Mouse (Mus musculus) heart, embryonic 11.5 days (tissue): ENCODE measurements around the gene Gm4353. TPM values are rescaled to one million over a fixed set of nuclear protein-coding genes. Genes with fewer than 3 reads are reported as not detected.

Experiments
- ATAC-seq: fragments of 200-750 bp; cut with Nextera tagmentation; replicated peaks from 2 replicates; pipeline ENCODE4 v1.8.0; 2017; ENCODE audit warnings: moderate library complexity; ENCODE audit not compliant: insufficient number of reproducible peaks, low FRiP score, low TSS enrichment
- H3K27ac ChIP-seq: fragments of 300-500 bp; sonication (generic); 2 replicates; pipeline ENCODE4 v1.5.1; 2014; ENCODE audit warnings: mild to moderate bottlenecking, low read depth, low read length
- H3K27me3 ChIP-seq: fragments of 300-500 bp; sonication (generic); 2 replicates; pipeline ENCODE4 v1.6.1; 2014; ENCODE audit warnings: mild to moderate bottlenecking, low read length, mixed read lengths; ENCODE audit not compliant: control insufficient read depth, insufficient read depth
- H3K36me3 ChIP-seq: fragments of 300-500 bp; sonication (generic); 2 replicates; pipeline ENCODE4 v1.6.1; 2014; ENCODE audit warnings: mild to moderate bottlenecking, low read length, moderate library complexity, mixed read lengths; ENCODE audit not compliant: control insufficient read depth, insufficient read depth
- H3K4me1 ChIP-seq: fragments of 300-500 bp; sonication (generic); 2 replicates; pipeline ENCODE4 v1.6.1; 2014; ENCODE audit warnings: low read length; ENCODE audit not compliant: control insufficient read depth, insufficient read depth
- H3K4me2 ChIP-seq: fragments of 300-500 bp; sonication (generic); 2 replicates; pipeline ENCODE4 v1.6.1; 2014; ENCODE audit warnings: mild to moderate bottlenecking, moderate library complexity
- H3K4me3 ChIP-seq: fragments of 300-500 bp; sonication (generic); 2 replicates; pipeline ENCODE4 v1.5.1; 2014; ENCODE audit warnings: low read depth, low read length
- H3K9ac ChIP-seq: fragments of 300-500 bp; sonication (generic); 2 replicates; pipeline ENCODE4 v1.6.1; 2014; ENCODE audit warnings: mild to moderate bottlenecking, low read depth, low read length, moderate library complexity
- H3K9me3 ChIP-seq: fragments of 300-500 bp; sonication (generic); replicated peaks from 2 replicates; pipeline ENCODE4 v1.6.1; 2016; ENCODE audit warnings: low read length; ENCODE audit not compliant: control insufficient read depth
- WGBS: fragments of 180-500 bp; shearing (Covaris S2); extraction: QIAGEN DNeasy Blood & Tissue Kit; methylation state at CpG from one replicate; pipeline ENCODE4 v1.1.7; 2014; ENCODE audit not compliant: insufficient replicate concordance; 5-methylcytosine and 5-hydroxymethylcytosine counted together
- polyA plus RNA-seq: library from polyadenylated mRNA; unstranded; fragments of >200 nt; fragmentation: Nextera tagmentation; extraction: Ambion mirVana; gene quantifications from 2 replicates; pipeline ENCODE4 v1.2.1, GENCODE M21; 2014

The Gm4353 gene
- polyA plus RNA-seq, 1 experiment from 2014 or later, result 0.76 TPM

DNA sequence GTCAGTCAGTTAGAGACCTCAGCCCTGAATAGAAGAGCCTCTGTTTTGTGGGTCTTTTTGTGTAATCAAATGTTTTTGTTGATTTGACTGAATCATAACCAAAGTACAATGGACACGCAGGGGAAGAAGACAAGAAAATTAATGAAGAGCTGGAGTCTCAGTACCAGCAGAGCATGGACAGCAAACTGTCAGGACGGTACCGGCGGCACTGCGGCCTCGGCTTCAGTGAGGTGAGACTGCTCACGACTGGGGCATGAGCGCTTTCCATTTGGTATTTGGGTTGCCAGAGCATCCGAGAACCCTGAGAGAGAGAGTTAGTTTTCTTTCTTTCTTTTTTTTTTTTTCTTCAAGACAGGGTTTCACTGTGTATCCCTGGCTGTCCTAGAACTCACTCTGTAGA lies 18.7 kb upstream of the Gm4353 start:
- no peak overlapping the region for H3K9ac ChIP-seq
- no peak overlapping the region for H3K27ac ChIP-seq
- H3K27me3 ChIP-seq, result no peaks in the 10 kb centered on the region
- H3K4me3 ChIP-seq, result no peak overlapping the region
- no peak overlapping the region for H3K4me2 ChIP-seq
- ATAC-seq, result no peak
- peaks cover 13% of the 10 kb centered on the region for H3K4me1 ChIP-seq
- H3K9me3 ChIP-seq, result no peaks in the 10 kb centered on the region
- 95% methylated on average over 9 of the region's 9 CpGs for WGBS
- peaks cover 20% of the 10 kb centered on the region for H3K36me3 ChIP-seq

DNA sequence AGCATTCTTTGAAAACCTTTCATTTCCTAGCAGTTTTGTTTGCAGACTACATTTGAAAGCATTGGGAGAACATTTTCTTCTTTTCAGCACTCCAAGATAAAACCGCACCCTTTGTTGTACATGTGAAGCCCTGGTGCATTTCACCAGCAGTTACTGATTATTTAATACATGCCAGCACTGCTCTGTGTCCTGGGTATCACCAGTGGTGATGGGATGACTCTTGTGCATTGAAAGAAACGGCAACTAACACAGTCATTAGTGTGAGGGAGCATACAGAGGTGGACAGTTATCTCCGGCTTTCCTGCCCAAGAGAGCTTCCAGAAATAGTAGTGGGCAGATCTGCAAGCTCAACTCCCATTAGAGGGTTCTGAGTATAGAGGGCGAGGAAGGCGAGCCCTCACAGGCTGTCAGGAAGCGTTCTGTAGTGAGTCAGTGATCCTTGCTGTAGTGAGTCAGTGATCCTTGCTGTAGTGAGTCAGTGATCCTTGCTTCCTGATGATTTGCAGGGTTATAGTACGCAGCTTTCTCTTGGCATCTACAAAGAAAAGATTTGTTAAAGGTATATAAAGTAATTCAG lies 15.6 kb upstream of the Gm4353 start:
- 39% methylated on average over 7 of the region's 7 CpGs for WGBS
- H3K4me1 ChIP-seq, result peaks cover 13% of the 10 kb centered on the region
- no peak overlapping the region for H3K9ac ChIP-seq
- no peaks in the 10 kb centered on the region for H3K27me3 ChIP-seq
- H3K9me3 ChIP-seq, result no peaks in the 10 kb centered on the region
- no peak overlapping the region for H3K4me3 ChIP-seq
- peaks cover 17% of the 10 kb centered on the region for H3K36me3 ChIP-seq
- H3K4me2 ChIP-seq, result peak overlapping the region; percentile 9; the same call in 1 of the 2 replicates
- ATAC-seq, result peak; percentile 55; the same call in 1 of the 2 replicates
- peak overlapping the region; percentile 59 for H3K27ac ChIP-seq

DNA sequence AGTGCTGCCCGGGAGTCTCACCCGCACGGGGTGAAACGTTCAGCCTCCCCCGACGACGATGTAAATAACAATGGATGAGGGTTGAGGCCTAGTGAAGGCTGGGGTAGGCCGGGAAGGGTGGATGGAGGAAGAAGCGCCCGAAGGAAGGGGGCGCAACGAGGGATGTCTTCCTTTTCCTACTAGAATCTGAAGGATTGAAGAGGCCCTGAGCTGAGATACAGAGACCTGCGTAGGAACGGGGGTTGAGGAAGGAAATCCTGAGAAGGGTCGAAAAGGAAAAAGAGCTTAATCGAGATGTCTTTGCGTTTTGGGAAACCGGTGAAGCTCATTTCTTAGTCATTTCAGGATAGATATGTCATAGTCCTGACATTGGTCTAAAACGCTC lies 9.0 kb upstream of the Gm4353 start:
- no peaks in the 10 kb centered on the region for H3K9me3 ChIP-seq
- peak overlapping the region; percentile 88 for H3K9ac ChIP-seq
- WGBS, result under 1% methylated on average over 19 of the region's 19 CpGs
- H3K36me3 ChIP-seq, result no peaks in the 10 kb centered on the region
- H3K4me2 ChIP-seq, result peak overlapping the region; percentile 71
- ATAC-seq, result peak; percentile 82
- H3K27me3 ChIP-seq, result no peaks in the 10 kb centered on the region
- H3K4me1 ChIP-seq, result peaks cover 9% of the 10 kb centered on the region; the same call in 1 of the 2 replicates
- peak overlapping the region; percentile 68 for H3K4me3 ChIP-seq
- peak overlapping the region; percentile 89 for H3K27ac ChIP-seq

DNA sequence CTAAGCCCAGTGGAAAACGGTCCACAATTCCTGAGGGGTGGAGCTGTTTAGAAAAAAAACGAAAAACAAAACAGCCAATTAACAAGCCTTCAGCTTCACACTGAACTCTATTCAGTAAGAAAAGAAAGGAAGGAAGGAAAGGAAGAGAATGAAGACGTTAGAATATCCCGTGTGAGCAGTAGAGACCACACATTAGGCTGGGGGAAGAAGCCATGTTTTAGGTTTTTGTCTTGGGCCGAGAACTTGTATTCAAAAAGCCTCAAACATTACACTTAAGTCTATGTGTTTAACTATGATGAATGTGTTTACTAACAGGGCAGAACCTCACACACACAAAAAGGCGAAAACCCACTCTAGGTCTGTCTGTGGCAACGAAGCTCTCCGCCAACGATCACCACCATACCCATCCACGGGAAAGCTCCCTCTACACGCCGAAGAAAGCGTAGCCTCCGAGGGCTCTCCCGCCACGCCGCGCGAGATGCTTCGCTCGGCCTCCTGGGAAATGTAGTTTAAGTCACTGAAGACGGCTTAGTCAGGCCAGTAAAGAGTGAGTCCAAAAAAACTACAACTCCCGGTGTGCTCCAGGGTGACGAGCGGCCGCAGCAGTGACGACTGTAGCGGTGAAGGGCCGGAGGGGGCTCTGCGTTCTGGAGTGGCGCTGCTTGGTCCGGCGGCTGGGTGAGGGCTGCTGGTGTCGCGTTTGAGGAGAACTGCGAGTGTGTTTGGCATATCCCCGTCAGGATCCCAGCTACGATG lies 8.5 kb upstream of the Gm4353 start:
- peak overlapping the region; percentile 71 for H3K4me2 ChIP-seq
- WGBS, result under 1% methylated on average over 38 of the region's 38 CpGs
- no peaks in the 10 kb centered on the region for H3K9me3 ChIP-seq
- H3K36me3 ChIP-seq, result no peaks in the 10 kb centered on the region
- peaks cover 9% of the 10 kb centered on the region; the same call in 1 of the 2 replicates for H3K4me1 ChIP-seq
- peak overlapping the region; percentile 88 for H3K9ac ChIP-seq
- peak overlapping the region; percentile 68 for H3K4me3 ChIP-seq
- peak; percentile 100 for ATAC-seq
- no peaks in the 10 kb centered on the region for H3K27me3 ChIP-seq
- peak overlapping the region; percentile 89 for H3K27ac ChIP-seq

DNA sequence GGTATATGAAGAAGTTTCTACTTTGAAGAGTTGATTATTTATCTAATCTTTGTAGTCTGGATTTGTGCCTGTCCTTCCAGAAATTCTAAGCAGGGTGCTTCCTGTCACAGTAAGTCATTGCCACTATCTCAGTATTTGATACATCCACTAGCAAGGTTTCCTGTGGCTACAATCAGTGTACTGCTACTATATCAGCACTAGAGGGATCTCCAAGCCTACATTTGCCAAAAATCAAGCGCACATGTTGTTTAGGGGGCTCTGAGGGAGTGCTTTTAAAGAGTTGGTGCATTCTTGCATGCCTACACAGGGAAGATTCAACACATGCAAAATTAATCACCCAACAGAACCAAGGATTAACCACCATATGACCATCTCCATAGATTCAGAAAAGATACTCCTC lies 23.7 kb downstream of the Gm4353 start:
- Histone ChIP-seq H3K4me2 (no peak overlapping the region), H3K27ac (no peak overlapping the region), H3K4me3 (no peak overlapping the region), H3K9ac (no peak overlapping the region), H3K36me3 (no peaks in the 10 kb centered on the region), H3K4me1 (no peaks in the 10 kb centered on the region), H3K27me3 (no peaks in the 10 kb centered on the region), H3K9me3 (no peaks in the 10 kb centered on the region)
- 37% methylated on average over 1 of the region's 1 CpGs for WGBS
- no peak for ATAC-seq

DNA sequence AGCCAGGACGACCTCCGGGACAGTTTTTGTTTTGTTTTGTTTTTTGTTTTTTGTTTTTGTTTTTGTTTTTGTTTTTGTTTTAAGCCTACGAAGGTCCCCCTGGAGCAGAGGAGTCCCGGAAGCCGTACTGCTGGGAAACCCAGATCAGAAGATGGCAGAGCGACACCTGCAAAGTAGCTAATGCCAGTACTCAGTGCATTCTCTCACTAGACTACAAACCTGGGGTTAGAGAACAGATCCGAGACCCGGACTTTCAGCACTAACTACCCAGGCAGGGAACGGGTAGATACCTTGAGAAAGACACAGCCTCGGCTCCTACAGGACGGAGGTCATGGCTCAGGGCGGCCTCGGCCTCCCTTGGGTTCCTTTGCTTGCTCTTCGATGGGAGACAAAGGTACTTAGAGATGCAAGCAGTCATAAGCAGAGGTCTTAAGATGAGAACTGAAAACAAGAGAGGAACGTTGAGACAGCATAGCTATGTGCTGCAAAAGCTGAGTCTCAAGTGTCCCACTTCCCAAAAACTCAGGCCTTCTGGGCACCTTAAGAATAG lies 43.9 kb downstream of the Gm4353 start:
- H3K9ac ChIP-seq, result no peak overlapping the region

DNA sequence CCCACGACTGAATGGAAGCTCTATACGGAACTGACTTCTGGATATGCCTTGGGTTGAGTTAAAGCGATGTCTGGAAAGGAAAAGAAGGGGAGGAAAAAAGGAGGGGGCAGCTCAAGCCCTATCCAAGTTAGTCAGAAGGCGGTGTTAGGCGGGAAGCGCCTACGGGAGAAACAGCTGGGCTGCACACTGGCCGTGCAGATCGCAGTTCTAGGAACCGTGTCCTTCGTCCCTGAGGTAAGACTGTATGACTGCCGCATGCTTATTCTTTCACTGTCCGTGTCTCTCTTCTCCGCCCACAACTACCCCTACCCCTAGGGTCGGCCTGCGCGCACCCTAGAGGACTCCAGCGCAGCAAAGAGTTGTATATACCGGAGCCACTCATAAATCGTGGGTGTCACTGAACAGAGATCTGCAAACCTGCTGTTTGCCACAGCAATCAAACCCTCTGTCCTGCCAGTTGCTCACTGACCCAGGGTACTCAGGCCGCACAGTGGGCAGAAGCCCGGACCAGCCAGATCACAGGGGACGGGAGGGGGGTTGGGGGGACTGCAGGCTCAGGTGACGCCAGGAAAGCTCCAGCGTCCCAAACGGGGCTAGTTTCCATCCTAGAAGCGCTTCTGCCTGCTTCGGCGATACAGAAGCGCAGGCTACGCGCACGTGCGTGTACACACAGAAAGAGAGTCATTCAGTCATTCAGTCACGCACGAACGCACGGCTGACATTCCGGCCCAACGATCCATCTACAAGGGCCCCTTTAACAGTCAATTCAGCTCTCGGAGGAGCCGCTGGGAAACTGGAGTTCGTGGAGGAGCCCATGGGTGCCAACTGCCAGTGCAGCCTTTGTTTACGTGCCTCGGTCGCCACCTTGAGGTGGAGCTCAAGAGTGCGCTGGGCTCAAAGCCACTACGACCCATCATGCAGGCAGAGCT lies 44.6 kb downstream of the Gm4353 start:
- H3K27ac ChIP-seq, result no peak overlapping the region; the same call in 1 of the 2 replicates
- peaks cover 30% of the 10 kb centered on the region for H3K27me3 ChIP-seq
- H3K4me3 ChIP-seq, result peak overlapping the region; percentile 50
- peaks cover 7% of the 10 kb centered on the region; the same call in 1 of the 2 replicates for H3K4me1 ChIP-seq
- H3K4me2 ChIP-seq, result peak overlapping the region; percentile 97
- under 1% methylated on average over 48 of the region's 48 CpGs for WGBS
- peak overlapping the region; percentile 36; the same call in 1 of the 2 replicates for H3K9ac ChIP-seq
- no peaks in the 10 kb centered on the region for H3K36me3 ChIP-seq
- no peaks in the 10 kb centered on the region for H3K9me3 ChIP-seq
- peak; percentile 72 for ATAC-seq

More for the DNA sequence above, 43.9 kb downstream of the Gm4353 start:
- Histone ChIP-seq H3K27ac (no peak overlapping the region), H3K9me3 (no peaks in the 10 kb centered on the region), H3K36me3 (no peaks in the 10 kb centered on the region), H3K27me3 (peaks cover 30% of the 10 kb centered on the region), H3K4me3 (peak overlapping the region; percentile 50), H3K4me1 (peaks cover 7% of the 10 kb centered on the region; the same call in 1 of the 2 replicates), H3K4me2 (peak overlapping the region; percentile 97)
- 22% methylated on average over 15 of the region's 15 CpGs for WGBS
- ATAC-seq, result no peak

DNA sequence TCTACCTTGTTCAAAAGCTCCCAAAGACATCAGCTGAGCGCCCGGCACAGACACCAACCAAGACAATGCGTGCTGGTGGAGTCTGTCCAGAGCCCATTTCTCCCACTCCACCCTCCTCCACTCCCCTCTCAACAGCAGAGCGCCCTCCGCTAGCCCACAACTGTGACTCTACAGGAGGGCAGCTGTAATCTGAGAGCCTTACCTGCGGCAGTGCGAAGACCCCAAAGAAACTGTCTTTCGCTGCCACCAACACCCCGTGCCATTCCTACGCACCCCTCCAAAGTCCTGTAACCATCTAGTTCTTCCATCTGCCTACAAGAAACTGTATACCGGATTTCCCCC lies 45.3 kb downstream of the Gm4353 start, which contains the start of gene 1110004F10Rik:
TSS of gene 1110004F10Rik (plus strand) at position 202 of the 342 bp plus-strand sequence.
- WGBS, result 1% methylated on average over 11 of the region's 11 CpGs
- Histone ChIP-seq H3K27ac (no peak within 1 kb of the TSS; the same call in 1 of the 2 replicates), H3K9ac (peak within 1 kb of the TSS; percentile 54; the same call in 1 of the 2 replicates), H3K4me3 (peak within 1 kb of the TSS; percentile 50), H3K4me1 (peaks cover 7% of the 10 kb centered on the region; the same call in 1 of the 2 replicates), H3K27me3 (peaks cover 30% of the 10 kb centered on the region), H3K36me3 (no peaks in the 10 kb centered on the region), H3K9me3 (no peaks in the 10 kb centered on the region), H3K4me2 (peak within 1 kb of the TSS; percentile 97)
- no peak for ATAC-seq
